Mouse (Mus musculus) retina, postnatal 7 days (tissue): ENCODE measurements around the gene Ndufaf8.
A peak's percentile ranks its signal among the peaks of the same experiment; 100 is the strongest.

Source experiments
- DNase-seq: peaks from one replicate; pipeline ENCODE4 v3.0.0-alpha.2; 2012; ENCODE audit warnings: low read depth, low spot score

Gene Ndufaf8

GRCm38 (mm10) chr11:120098588-120099511 is at the start of gene Ndufaf8, which contains the start of gene Tepsin:
Gene Ndufaf8 (plus strand): TSS chr11:120098928.
Gene Tepsin (minus strand): TSS chr11:120098731.
- peak; percentile 97 for DNase-seq

- no peak for DNase-seq
These were observed 49.7 kb upstream of the Ndufaf8 start for GRCm38 (mm10) chr11:120049067-120049466.

- DNase-seq = no peak
These were observed 47.5 kb upstream of the Ndufaf8 start for GRCm38 (mm10) chr11:120051124-120051811.

- DNase-seq = no peak
These were observed 46.5 kb upstream of the Ndufaf8 start for GRCm38 (mm10) chr11:120052274-120052673.

- no peak for DNase-seq
These were observed 44.9 kb upstream of the Ndufaf8 start for GRCm38 (mm10) chr11:120053846-120054245.

GRCm38 (mm10) chr11:120055953-120056732 is 42.6 kb upstream of the Ndufaf8 start:
- no peak for DNase-seq

GRCm38 (mm10) chr11:120060634-120061033 is 38.1 kb upstream of the Ndufaf8 start:
- no peak for DNase-seq

GRCm38 (mm10) chr11:120063326-120063725 is 35.4 kb upstream of the Ndufaf8 start:
- no peak for DNase-seq

- no peak for DNase-seq
These were observed 34.6 kb upstream of the Ndufaf8 start for GRCm38 (mm10) chr11:120064006-120064667.

- no peak for DNase-seq
These were observed 34.1 kb upstream of the Ndufaf8 start for GRCm38 (mm10) chr11:120064668-120065040.

- DNase-seq = peak; percentile 42
These were observed 33.4 kb upstream of the Ndufaf8 start for GRCm38 (mm10) chr11:120065291-120065690.

GRCm38 (mm10) chr11:120067834-120068233 is 30.9 kb upstream of the Ndufaf8 start:
- no peak for DNase-seq

GRCm38 (mm10) chr11:120069261-120069660 is 29.5 kb upstream of the Ndufaf8 start:
- DNase-seq = no peak

GRCm38 (mm10) chr11:120070286-120070930 is 28.3 kb upstream of the Ndufaf8 start:
- no peak for DNase-seq

GRCm38 (mm10) chr11:120071065-120071464 is 27.7 kb upstream of the Ndufaf8 start:
- DNase-seq = no peak

- DNase-seq = no peak
These were observed 26.9 kb upstream of the Ndufaf8 start for GRCm38 (mm10) chr11:120071731-120072320.

- DNase-seq = no peak
These were observed 25.6 kb upstream of the Ndufaf8 start for GRCm38 (mm10) chr11:120072986-120073647.

- no peak for DNase-seq
These were observed 22.5 kb upstream of the Ndufaf8 start for GRCm38 (mm10) chr11:120076191-120076590.

- no peak for DNase-seq
These were observed 18.4 kb upstream of the Ndufaf8 start for GRCm38 (mm10) chr11:120080282-120080681.
